7 mouse cellular contexts compared by ENCODE assay signal in genomic region chr13:57721524-57722279, GRCm38 (mm10).
DNase-seq lines count a peak whose midpoint lies in the region; ATAC-seq lines count a peak whose summit lies in the region.

No protein-coding gene starts in this region.

- H3K27ac ChIP-seq in lung, embryonic 16.5 days (ENCODE audit: low read length): no peak overlapping the region
- 0 out of 2 replicates have a peak overlapping the region, but pooled peaks have one; percentile 16 for H3K27ac ChIP-seq in neural tube, embryonic 14.5 days (ENCODE audit: low read depth, low read length)

- H3K9ac ChIP-seq in lung, embryonic 16.5 days (ENCODE audit: low read length): no peak overlapping the region
- H3K9ac ChIP-seq in neural tube, embryonic 14.5 days (replicated peaks; ENCODE audit: low read depth, low read length): no peak overlapping the region

- WGBS in lung, embryonic 16.5 days: 48% methylated on average over 20 of the region's 20 CpGs
- 55% methylated on average over 20 of the region's 20 CpGs for WGBS in neural tube, embryonic 14.5 days

- no peaks in the 10 kb centered on the region for H3K36me3 ChIP-seq in lung, embryonic 16.5 days (ENCODE audit: control insufficient read depth, insufficient read depth, low read length)
- H3K36me3 ChIP-seq in neural tube, embryonic 14.5 days (ENCODE audit: control insufficient read depth, insufficient read depth, low read length): no peaks in the 10 kb centered on the region

- no peaks in the 10 kb centered on the region for H3K9me3 ChIP-seq in lung, embryonic 16.5 days (ENCODE audit: control insufficient read depth, low read length)
- H3K9me3 ChIP-seq in neural tube, embryonic 14.5 days (ENCODE audit: control insufficient read depth, low read length): no peaks in the 10 kb centered on the region

- no peak overlapping the region for H3K4me2 ChIP-seq in lung, embryonic 16.5 days (ENCODE audit: low read depth, low read length)
- H3K4me2 ChIP-seq in neural tube, embryonic 14.5 days (ENCODE audit: low read depth, low read length): no peak overlapping the region

- H3K4me3 ChIP-seq in lung, embryonic 16.5 days (ENCODE audit: low read length): no peak overlapping the region
- no peak overlapping the region for H3K4me3 ChIP-seq in neural tube, embryonic 14.5 days (ENCODE audit: low read depth, low read length)

- ATAC-seq in lung, embryonic 16.5 days (ENCODE audit: low read depth): peak; percentile 34; the same call in 1 of the 2 replicates
- ATAC-seq in neural tube, embryonic 14.5 days (ENCODE audit: low read depth): peak; percentile 32; the same call in 1 of the 2 replicates

- no peaks in the 10 kb centered on the region for H3K4me1 ChIP-seq in lung, embryonic 16.5 days (replicated peaks; ENCODE audit: control insufficient read depth, insufficient read depth, low read length)
- H3K4me1 ChIP-seq in neural tube, embryonic 14.5 days (ENCODE audit: control insufficient read depth, insufficient read depth, low read length): peaks cover 19% of the 10 kb centered on the region; the same call in 1 of the 2 replicates

- DNase-seq in lung, postnatal 25 days (ENCODE audit: low spot score): no peak
- DNase-seq in embryo, embryonic 10.5 days (ENCODE audit: low spot score): peak; percentile 64
- DNase-seq in layer of hippocampus, adult 8-10 months (ENCODE audit: low spot score in 2 of 2): peak; percentile 11 to 19
- no peak for DNase-seq in ovary, postnatal 14 days (ENCODE audit: low spot score)
- DNase-seq in ovary, postnatal 36 days (ENCODE audit: low spot score): no peak

- H3K27me3 ChIP-seq in lung, embryonic 16.5 days (ENCODE audit: control insufficient read depth, insufficient read depth, low read depth, low read length): no peaks in the 10 kb centered on the region
- no peaks in the 10 kb centered on the region for H3K27me3 ChIP-seq in neural tube, embryonic 14.5 days (ENCODE audit: control insufficient read depth, insufficient read depth, low read length)

Comparison
In these comparisons a context has a peak if more than half of its experiments do, and no peak if none do; other contexts are left out.
1. DNase-seq: peak in embryo, embryonic 10.5 days (single experiment) and layer of hippocampus, adult 8-10 months (2 of 2); none in lung, postnatal 25 days (single experiment), ovary, postnatal 14 days (single experiment) and ovary, postnatal 36 days (single experiment).